Mouse (Mus musculus) megakaryocyte, embryonic 14.5 days (primary cell): ENCODE results near the gene Hmgn5.

Experiments
- FLI1 ChIP-seq: IDR thresholded peaks from 2 replicates; pipeline ENCODE4 v1.6.1; 2012; ENCODE audit warnings: low read length, inconsistent platforms, mixed read lengths
- GATA1 ChIP-seq: IDR thresholded peaks from 3 replicates; pipeline ENCODE4 v1.6.1; 2012; ENCODE audit warnings: mixed read lengths, low read length, inconsistent platforms, borderline replicate concordance

- TF ChIP-seq FLI1: no peak
- no peak for TF ChIP-seq GATA1
These were observed 34.6 kb upstream of the Hmgn5 start for GRCm38 (mm10) chrX:109047773-109048172.
